Mouse (Mus musculus): Measurements from ENCODE around the gene Fat2. TPM values are rescaled to one million over a fixed set of nuclear protein-coding genes. Genes with fewer than 3 reads are reported as not detected.

The Fat2 gene
- total RNA-seq (2021): under 1 TPM; 0.25 to 0.61 TPM
- long read RNA-seq, experiment 1: 0 reads
- long read RNA-seq, experiment 2: 0 reads

- Histone ChIP-seq H3K4me3 (no peak within 1 kb of the TSS), H3K27ac (no peak within 1 kb of the TSS)
- TF ChIP-seq CTCF (conservative IDR thresholded peaks at IDR 0.05): no peak
- no peak for DNase-seq (ENCODE audit: low spot score in 2 of 2)
Measured at GRCm38 (mm10) chr11:55336101-55336891, at the start of gene Fat2. TSS of gene Fat2 (minus strand) at chr11:55336564.

DNA sequence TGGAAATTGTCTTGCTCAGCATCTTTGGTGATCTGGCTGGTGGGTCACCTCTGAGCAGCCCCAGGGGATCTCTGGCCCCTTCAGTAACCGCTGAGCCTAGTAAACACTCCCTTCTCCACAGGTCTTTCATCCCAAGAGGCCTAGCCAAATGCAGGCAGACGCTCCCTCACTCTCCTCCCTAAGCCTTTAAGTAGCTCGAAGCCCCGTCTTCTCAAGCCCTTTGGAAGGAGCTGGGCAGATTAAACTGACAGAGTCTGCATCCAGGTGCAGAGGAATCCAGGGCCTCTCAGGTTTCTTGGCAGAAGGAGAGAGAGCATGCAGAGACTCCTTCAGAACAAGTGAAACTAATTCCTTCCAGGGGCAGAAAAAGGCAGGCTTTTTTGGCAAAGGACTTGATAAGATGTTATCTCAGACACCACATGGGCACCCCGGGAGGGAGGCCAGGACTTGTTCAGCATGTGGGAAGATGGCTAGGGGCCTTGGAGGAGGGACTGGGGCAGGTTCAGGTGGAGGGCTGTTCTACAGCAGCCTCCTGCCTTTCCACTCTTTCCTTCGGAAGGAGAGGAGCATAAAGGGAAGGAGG is 47.2 kb upstream of the Fat2 start:
- TF ChIP-seq CTCF (conservative IDR thresholded peaks at IDR 0.05): no peak
- Histone ChIP-seq H3K4me3 (no peak overlapping the region), H3K27ac (no peak overlapping the region)
- DNase-seq (ENCODE audit: low spot score in 2 of 2): no peak

DNA sequence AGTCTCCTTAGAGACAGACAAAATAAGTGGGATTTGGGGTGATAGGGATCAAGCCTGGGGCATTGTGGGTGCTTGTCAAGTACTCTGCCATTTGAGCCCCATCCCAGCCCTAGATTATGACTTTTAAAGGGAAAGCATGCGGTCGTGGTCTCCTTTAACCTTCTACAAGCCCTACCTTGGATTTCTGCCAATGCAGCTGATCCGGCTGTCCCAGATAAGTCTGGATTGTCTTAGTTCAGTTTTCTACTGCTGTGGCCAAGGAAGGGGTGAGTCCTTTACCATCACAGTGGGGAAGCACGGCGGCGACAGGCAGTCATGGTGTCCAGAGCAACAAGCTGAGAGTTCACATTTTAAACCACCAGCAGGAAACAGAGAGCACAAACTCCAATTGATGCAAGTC is 44.5 kb upstream of the Fat2 start:
- H3K27ac ChIP-seq: no peak overlapping the region
- no peak for TF ChIP-seq CTCF (conservative IDR thresholded peaks at IDR 0.05)
- no peak overlapping the region for H3K4me3 ChIP-seq
- no peak for DNase-seq (ENCODE audit: low spot score in 2 of 2)

- no peak overlapping the region for H3K4me3 ChIP-seq
- no peak overlapping the region for H3K27ac ChIP-seq
- peak; percentile 58 to 64 for DNase-seq (ENCODE audit: low spot score in 2 of 2)
- TF ChIP-seq CTCF (conservative IDR thresholded peaks at IDR 0.05): no peak
Measured at GRCm38 (mm10) chr11:55378371-55378770, 42.0 kb upstream of the Fat2 start.

DNA sequence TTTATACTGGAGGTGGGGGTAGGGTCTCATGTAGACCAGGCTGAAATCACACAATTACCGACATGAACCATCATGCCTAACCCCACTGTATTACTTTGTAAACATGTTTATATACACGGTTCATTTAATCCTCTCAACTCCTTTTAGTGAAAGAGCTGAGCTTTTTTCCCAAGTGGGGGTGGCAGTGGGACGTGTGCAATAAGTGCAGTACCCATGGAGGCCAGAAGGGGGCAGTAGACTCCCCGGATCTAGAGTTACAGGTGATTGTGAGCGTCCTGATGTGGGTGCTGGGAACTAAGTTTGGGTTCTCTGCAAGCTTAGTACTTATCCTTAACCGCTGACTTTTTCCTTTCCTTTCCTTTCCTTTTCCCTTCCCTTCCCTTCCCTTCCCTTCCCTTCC is 37.5 kb upstream of the Fat2 start:
- H3K27ac ChIP-seq: no peak overlapping the region
- DNase-seq (ENCODE audit: low spot score in 2 of 2): no peak
- no peak overlapping the region for H3K4me3 ChIP-seq
- TF ChIP-seq CTCF (conservative IDR thresholded peaks at IDR 0.05): peak; percentile 70

DNA sequence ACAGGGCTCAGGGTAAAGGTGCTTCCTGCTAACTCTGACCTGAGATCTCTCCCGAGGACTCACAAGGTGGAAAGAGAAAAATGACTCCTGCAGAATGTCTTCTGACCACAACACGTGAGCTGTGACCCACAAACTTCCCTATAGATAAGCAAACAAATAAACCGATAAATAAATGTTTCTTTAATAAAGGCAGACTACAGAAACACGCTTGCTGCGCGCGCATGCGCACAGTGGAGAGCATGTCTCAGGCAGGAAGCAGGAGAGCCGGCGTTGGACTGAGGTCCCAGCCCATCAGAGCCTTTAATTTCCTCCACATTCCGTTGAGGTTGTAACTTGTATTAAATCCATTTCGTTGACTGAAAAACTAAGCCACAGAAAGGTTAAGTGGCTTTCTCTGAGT is 37.0 kb upstream of the Fat2 start:
- H3K4me3 ChIP-seq: no peak overlapping the region
- H3K27ac ChIP-seq: no peak overlapping the region
- DNase-seq (ENCODE audit: low spot score in 2 of 2): no peak
- TF ChIP-seq CTCF (conservative IDR thresholded peaks at IDR 0.05): no peak

DNA sequence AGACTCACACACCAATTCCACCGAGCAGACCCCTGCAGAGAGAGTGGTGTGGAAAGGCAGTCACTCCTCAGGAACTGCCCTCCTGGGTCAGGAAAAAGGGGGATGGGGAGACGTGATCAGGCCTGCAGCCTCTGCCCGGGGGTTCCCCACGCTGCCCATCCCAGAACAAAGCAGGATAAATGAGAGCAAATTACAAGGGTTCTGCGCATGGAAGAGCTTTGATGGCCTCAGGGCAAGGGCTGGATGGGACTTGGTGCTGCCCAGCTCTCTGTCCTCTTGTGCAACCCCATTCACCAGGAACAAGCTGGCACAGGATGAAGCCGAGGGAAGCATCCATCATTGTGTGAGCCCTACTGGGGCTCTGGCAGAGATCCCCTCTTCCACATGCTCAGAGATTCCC is 35.6 kb upstream of the Fat2 start:
- no peak overlapping the region for H3K27ac ChIP-seq
- no peak for DNase-seq (ENCODE audit: low spot score in 2 of 2)
- H3K4me3 ChIP-seq: no peak overlapping the region
- no peak for TF ChIP-seq CTCF (conservative IDR thresholded peaks at IDR 0.05)

- DNase-seq (ENCODE audit: low spot score in 2 of 2): no peak
- H3K27ac ChIP-seq: peak overlapping the region; percentile 10; the same call in 1 of the 2 replicates
- no peak for TF ChIP-seq CTCF (conservative IDR thresholded peaks at IDR 0.05)
- H3K4me3 ChIP-seq: no peak overlapping the region
Measured at GRCm38 (mm10) chr11:55369093-55369471, 32.7 kb upstream of the Fat2 start.

DNA sequence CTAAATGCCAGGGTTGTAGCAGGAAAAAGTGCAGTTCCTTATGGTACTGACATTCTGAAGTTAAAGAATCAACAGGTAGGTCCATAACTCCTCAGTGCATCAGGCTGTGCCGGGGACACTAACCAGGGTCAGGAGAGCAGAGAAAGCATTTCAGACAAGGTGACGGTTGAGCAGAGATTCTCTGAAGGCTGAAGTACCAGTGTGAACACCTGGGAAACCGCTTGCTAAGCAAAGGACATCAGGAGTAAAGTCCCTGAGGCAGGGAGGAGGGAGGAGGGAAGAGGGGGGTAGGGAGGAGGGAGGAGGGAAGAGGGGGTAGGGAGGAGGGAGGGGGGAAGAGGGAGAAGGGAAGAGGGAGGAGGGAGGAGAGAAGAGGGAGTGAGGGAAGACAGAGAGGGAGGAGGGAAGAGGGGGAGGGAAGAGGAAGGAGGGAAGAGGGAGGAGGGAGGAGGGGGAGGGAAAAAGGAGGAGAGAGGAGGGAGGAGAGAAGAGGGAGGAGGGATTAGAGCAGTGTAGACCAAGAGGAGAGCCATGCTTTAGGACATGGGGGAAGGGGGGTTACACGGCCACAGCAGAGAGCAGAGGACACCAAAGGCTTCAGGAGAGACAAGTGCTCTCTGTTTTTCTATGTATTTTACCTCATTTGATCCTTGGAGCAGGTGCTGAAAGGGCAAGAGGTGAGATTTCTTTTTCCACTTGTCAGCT is 32.2 kb upstream of the Fat2 start:
- TF ChIP-seq CTCF (conservative IDR thresholded peaks at IDR 0.05): no peak
- no peak for DNase-seq (ENCODE audit: low spot score in 2 of 2)
- H3K4me3 ChIP-seq: no peak overlapping the region
- H3K27ac ChIP-seq: peak overlapping the region; percentile 10; the same call in 1 of the 2 replicates

GRCm38 (mm10) chr11:55367783-55368182 is 31.4 kb upstream of the Fat2 start:
- DNase-seq (ENCODE audit: low spot score in 2 of 2): no peak
- TF ChIP-seq CTCF (conservative IDR thresholded peaks at IDR 0.05): no peak
- no peak overlapping the region for H3K27ac ChIP-seq
- H3K4me3 ChIP-seq: no peak overlapping the region

DNA sequence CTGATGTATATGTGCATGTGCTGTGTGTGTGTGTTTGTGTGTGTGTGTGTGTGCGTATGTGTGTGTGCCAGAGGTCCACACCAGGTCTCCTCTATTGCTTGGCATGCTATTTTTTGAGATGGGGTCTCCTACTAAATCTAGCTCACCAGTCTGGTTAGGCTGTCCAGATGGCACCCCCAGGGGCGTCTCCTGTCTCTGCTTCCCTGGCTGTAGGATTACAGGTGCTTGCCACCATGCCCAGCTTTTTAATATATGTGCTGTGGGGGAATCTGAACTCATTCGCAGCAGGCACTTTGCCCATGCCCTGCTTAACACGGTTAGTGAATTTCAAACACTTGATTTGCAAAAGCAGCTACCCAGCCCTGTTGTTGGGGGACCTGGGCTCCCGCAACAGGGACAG is 29.5 kb upstream of the Fat2 start:
- Histone ChIP-seq H3K27ac (no peak overlapping the region), H3K4me3 (no peak overlapping the region)
- no peak for DNase-seq (ENCODE audit: low spot score in 2 of 2)
- no peak for TF ChIP-seq CTCF (conservative IDR thresholded peaks at IDR 0.05)

DNA sequence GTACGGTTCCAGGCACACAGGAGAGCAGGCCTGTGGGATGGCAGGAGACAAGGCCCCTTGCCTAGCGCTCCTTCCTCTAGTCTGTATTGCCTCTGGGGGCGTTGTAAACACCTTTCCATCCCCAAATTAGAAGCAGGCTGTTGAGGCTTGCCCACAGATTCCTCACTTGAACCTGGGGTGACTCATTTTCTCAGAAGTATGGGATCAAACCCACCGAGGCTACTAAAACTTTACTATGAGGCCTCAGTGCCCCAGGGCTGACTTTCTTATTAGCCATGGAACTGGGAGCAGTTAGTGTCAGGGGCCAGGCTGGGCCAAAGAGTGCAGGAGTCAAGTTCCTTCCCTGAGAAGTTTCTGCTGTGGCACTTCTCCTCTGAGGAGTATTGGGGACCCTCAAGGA is 28.9 kb upstream of the Fat2 start:
- no peak overlapping the region for H3K27ac ChIP-seq
- TF ChIP-seq CTCF (conservative IDR thresholded peaks at IDR 0.05): no peak
- no peak overlapping the region for H3K4me3 ChIP-seq
- DNase-seq (ENCODE audit: low spot score in 2 of 2): no peak

- TF ChIP-seq CTCF (conservative IDR thresholded peaks at IDR 0.05): no peak
Measured at GRCm38 (mm10) chr11:55364662-55365061, 28.3 kb upstream of the Fat2 start.

More at GRCm38 (mm10) chr11:55364662-55365061, 28.3 kb upstream of the Fat2 start:
- H3K27ac ChIP-seq: no peak overlapping the region
- no peak for DNase-seq (ENCODE audit: low spot score in 2 of 2)
- no peak overlapping the region for H3K4me3 ChIP-seq

Data from layer of hippocampus, adult 2 months (tissue).